Mouse (Mus musculus) midbrain, embryonic 11.5 days (tissue): ENCODE data around the gene Psme4. TPM values are rescaled to one million over a fixed set of nuclear protein-coding genes. Genes with fewer than 3 reads are reported as not detected.

Source experiments
- ATAC-seq: fragments of 200-750 bp; cut with Nextera tagmentation; 2 replicates; pipeline ENCODE4 v1.8.0; 2017; ENCODE audit warnings: moderate TSS enrichment, moderate library complexity; ENCODE audit not compliant: low FRiP score
- DNase-seq: peaks from one replicate; pipeline ENCODE4 v3.0.0; 2015; ENCODE audit warnings: low spot score; ENCODE audit errors: missing footprints
- H3K27ac ChIP-seq: fragments of 300-500 bp; sonication (generic); 2 replicates; pipeline ENCODE4 v1.5.1; 2014; ENCODE audit warnings: low read depth, low read length
- H3K27me3 ChIP-seq: fragments of 300-500 bp; sonication (generic); 2 replicates; pipeline ENCODE4 v1.6.1; 2014; ENCODE audit warnings: mild to moderate bottlenecking, low read length, moderate library complexity, mixed read lengths; ENCODE audit not compliant: control insufficient read depth, insufficient read depth
- H3K36me3 ChIP-seq: fragments of 300-500 bp; sonication (generic); 2 replicates; pipeline ENCODE4 v1.6.1; 2014; ENCODE audit warnings: mild to moderate bottlenecking, low read length, moderate library complexity, mixed read lengths; ENCODE audit not compliant: control insufficient read depth, insufficient read depth
- H3K4me1 ChIP-seq: fragments of 300-500 bp; sonication (generic); 2 replicates; pipeline ENCODE4 v1.6.1; 2014; ENCODE audit warnings: low read length; ENCODE audit not compliant: control insufficient read depth, insufficient read depth
- H3K4me2 ChIP-seq: fragments of 300-500 bp; sonication (generic); 2 replicates; pipeline ENCODE4 v1.6.1; 2014; ENCODE audit warnings: mild to moderate bottlenecking, moderate library complexity
- H3K4me3 ChIP-seq: fragments of 300-500 bp; sonication (generic); 2 replicates; pipeline ENCODE4 v1.5.1; 2014; ENCODE audit warnings: low read depth, low read length
- H3K9ac ChIP-seq: fragments of 300-500 bp; sonication (generic); 2 replicates; pipeline ENCODE4 v1.6.1; 2014; ENCODE audit warnings: low read length
- H3K9me3 ChIP-seq: fragments of 300-500 bp; sonication (generic); 2 replicates; pipeline ENCODE4 v1.6.1; 2016; ENCODE audit warnings: low read length; ENCODE audit not compliant: control insufficient read depth
- WGBS: fragments of 180-500 bp; shearing (Covaris S2); extraction: QIAGEN DNeasy Blood & Tissue Kit; methylation state at CpG from one replicate; pipeline ENCODE4 v1.1.7; 2014; 5-methylcytosine and 5-hydroxymethylcytosine counted together
- polyA plus RNA-seq: library from polyadenylated mRNA; unstranded; fragments of >200 nt; fragmentation: Nextera tagmentation; extraction: Ambion mirVana; gene quantifications from 2 replicates; pipeline ENCODE4 v1.2.1, GENCODE M21; 2014

Psme4 gene
- polyA plus RNA-seq: 34.5 and 37.0 TPM in 2 replicates

DNA sequence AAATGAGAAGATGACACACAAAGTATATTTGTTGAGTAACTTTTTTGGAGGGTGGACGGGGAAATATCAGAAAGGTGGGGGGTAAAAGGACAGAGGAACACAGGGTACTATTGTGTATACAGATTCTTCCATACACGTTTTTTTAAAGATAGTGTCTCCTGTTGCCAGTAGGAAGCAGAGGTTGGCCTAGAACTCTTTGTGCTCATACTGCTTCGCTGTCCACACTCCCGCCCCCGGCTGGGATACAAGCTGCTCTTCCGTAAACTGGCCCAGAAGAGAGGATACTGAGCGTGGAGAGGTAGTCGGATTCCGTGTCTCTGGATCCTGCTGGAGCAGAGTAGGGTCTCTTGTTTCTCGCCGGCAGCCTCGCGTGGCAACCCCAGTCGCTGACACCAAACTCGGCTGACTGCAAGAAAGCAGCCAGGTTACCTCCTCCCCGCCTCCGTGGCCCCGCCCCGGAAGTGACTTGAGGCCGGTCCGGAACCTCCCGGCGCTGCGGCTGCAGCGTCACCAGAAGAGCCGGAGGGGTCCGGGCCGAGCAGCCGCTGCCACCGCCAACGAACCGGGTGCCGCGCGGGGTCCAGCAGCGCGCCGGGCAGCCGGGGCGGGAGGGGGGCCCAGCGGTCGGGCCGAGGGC is at the start of gene Psme4:
Psme4 (plus strand) TSS at position 460 of the 637 bp plus-strand sequence.
- H3K9ac ChIP-seq: peak within 1 kb of the TSS; percentile 95
- peak within 1 kb of the TSS; percentile 87 for H3K27ac ChIP-seq
- peak; percentile 97 for ATAC-seq
- H3K9me3 ChIP-seq: no peaks in the 10 kb centered on the region
- H3K27me3 ChIP-seq: no peaks in the 10 kb centered on the region
- H3K4me1 ChIP-seq: peaks cover 9% of the 10 kb centered on the region; the same call in 1 of the 2 replicates
- peak; percentile 100 for DNase-seq
- peak within 1 kb of the TSS; percentile 73 for H3K4me2 ChIP-seq
- WGBS: under 1% methylated on average over 37 of the region's 43 CpGs
- no peaks in the 10 kb centered on the region for H3K36me3 ChIP-seq
- peak within 1 kb of the TSS; percentile 99 for H3K4me3 ChIP-seq

- Histone ChIP-seq H3K27ac (no peak overlapping the region), H3K27me3 (no peaks in the 10 kb centered on the region), H3K4me3 (no peak overlapping the region), H3K9me3 (no peaks in the 10 kb centered on the region), H3K4me1 (no peaks in the 10 kb centered on the region), H3K4me2 (no peak overlapping the region), H3K36me3 (no peaks in the 10 kb centered on the region), H3K9ac (no peak overlapping the region)
- DNase-seq: no peak
- WGBS: 62% methylated on average over 5 of the region's 5 CpGs
- no peak for ATAC-seq
These were observed 48.1 kb upstream of the Psme4 start for GRCm38 (mm10) chr11:30723438-30723837.

GRCm38 (mm10) chr11:30730721-30731120 is 40.8 kb upstream of the Psme4 start:
- H3K27me3 ChIP-seq: no peaks in the 10 kb centered on the region
- ATAC-seq (no peak), DNase-seq (no peak)
- no peak overlapping the region for H3K4me2 ChIP-seq
- H3K9ac ChIP-seq: no peak overlapping the region
- no peaks in the 10 kb centered on the region for H3K9me3 ChIP-seq
- H3K36me3 ChIP-seq: no peaks in the 10 kb centered on the region
- H3K4me1 ChIP-seq: no peaks in the 10 kb centered on the region
- H3K27ac ChIP-seq: no peak overlapping the region
- no peak overlapping the region for H3K4me3 ChIP-seq

- no peaks in the 10 kb centered on the region for H3K9me3 ChIP-seq
- H3K36me3 ChIP-seq: no peaks in the 10 kb centered on the region
- H3K4me2 ChIP-seq: no peak overlapping the region
- ATAC-seq: no peak
- no peak overlapping the region for H3K4me3 ChIP-seq
- no peaks in the 10 kb centered on the region for H3K27me3 ChIP-seq
- no peak overlapping the region for H3K9ac ChIP-seq
- DNase-seq: no peak
- H3K4me1 ChIP-seq: no peaks in the 10 kb centered on the region
- H3K27ac ChIP-seq: no peak overlapping the region
These were observed 38.1 kb upstream of the Psme4 start for GRCm38 (mm10) chr11:30733376-30733775.

DNA sequence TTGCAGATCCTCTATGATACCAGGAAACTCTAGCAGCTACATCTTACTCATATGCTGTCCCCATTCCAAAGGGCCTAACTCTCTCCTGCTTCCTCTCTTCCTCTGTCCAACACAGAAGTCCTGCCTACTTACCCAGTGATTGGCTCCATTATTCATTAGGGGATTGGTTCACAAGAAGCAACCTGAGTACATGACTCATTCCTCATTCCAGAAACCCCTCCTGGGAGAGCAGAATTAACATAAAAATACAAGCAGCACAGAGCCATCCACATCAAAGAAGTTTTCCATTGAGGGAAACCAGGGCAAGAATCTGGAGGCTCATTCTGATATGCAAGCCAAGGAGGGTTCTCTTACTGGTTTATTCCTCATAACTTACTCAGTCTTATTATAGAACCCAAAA is 27.5 kb upstream of the Psme4 start:
- no peak overlapping the region for H3K4me3 ChIP-seq
- no peaks in the 10 kb centered on the region for H3K27me3 ChIP-seq
- no peaks in the 10 kb centered on the region for H3K36me3 ChIP-seq
- H3K4me2 ChIP-seq: no peak overlapping the region
- no peaks in the 10 kb centered on the region for H3K9me3 ChIP-seq
- ATAC-seq (no peak), DNase-seq (no peak)
- no peak overlapping the region for H3K9ac ChIP-seq
- no peak overlapping the region for H3K27ac ChIP-seq
- H3K4me1 ChIP-seq: no peaks in the 10 kb centered on the region

GRCm38 (mm10) chr11:30748938-30749337 is 22.6 kb upstream of the Psme4 start:
- ATAC-seq (no peak), DNase-seq (no peak)
- no peaks in the 10 kb centered on the region for H3K27me3 ChIP-seq
- H3K9me3 ChIP-seq: no peaks in the 10 kb centered on the region
- H3K4me3 ChIP-seq: no peak overlapping the region
- H3K36me3 ChIP-seq: no peaks in the 10 kb centered on the region
- H3K4me1 ChIP-seq: no peaks in the 10 kb centered on the region
- H3K4me2 ChIP-seq: no peak overlapping the region
- H3K9ac ChIP-seq: no peak overlapping the region
- WGBS: 94% methylated on average over 3 of the region's 3 CpGs
- no peak overlapping the region for H3K27ac ChIP-seq

GRCm38 (mm10) chr11:30749587-30749986 is 21.9 kb upstream of the Psme4 start:
- no peak for DNase-seq
- 27% methylated on average over 3 of the region's 3 CpGs for WGBS

DNA sequence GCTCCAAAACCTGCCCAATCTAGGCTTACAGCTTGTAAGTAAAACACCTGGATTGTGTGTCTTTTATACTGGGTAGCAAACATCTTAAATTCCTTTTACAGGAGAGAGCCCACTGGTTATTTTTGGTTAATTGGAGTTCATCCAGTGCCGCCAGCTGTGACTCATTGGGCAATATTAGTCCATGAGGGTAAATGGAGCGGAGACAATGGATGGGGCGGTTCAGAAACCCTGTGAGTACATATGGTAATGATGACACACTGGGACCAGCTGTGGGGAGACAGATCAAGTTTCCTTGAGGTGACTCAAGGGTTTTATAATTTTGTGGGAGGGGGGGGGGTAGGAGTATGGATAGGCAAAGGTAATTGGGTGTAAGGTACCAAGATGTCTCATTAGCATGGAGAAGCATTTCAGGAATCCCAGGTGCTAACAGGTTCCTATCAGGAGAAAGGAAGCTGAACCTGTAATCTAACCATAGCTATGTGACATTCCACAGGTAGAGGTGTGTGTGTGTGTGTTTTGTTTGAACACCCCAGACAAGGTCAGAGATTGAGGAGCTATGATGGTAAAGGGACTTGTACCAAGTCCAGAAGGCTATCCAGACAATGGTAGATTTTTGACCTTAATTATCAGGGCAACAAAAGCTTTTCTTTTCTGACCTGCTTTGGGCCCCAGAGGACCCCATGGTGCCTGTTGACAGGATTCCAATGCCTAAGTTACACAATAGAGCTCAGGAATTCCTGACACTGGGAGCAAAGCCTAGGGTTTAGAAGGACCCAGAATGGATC is 21.3 kb upstream of the Psme4 start:
- H3K36me3 ChIP-seq: no peaks in the 10 kb centered on the region
- no peaks in the 10 kb centered on the region for H3K9me3 ChIP-seq
- H3K4me2 ChIP-seq: no peak overlapping the region
- H3K27ac ChIP-seq: no peak overlapping the region
- no peaks in the 10 kb centered on the region; the same call in 1 of the 2 replicates for H3K27me3 ChIP-seq
- no peak overlapping the region for H3K4me3 ChIP-seq
- no peaks in the 10 kb centered on the region for H3K4me1 ChIP-seq
- DNase-seq (no peak), ATAC-seq (no peak)
- no peak overlapping the region for H3K9ac ChIP-seq
- WGBS: 33% methylated on average over 3 of the region's 3 CpGs

More at GRCm38 (mm10) chr11:30749587-30749986, 21.9 kb upstream of the Psme4 start:
- H3K9ac ChIP-seq: no peak overlapping the region
- no peak overlapping the region for H3K27ac ChIP-seq
- H3K36me3 ChIP-seq: no peaks in the 10 kb centered on the region
- H3K27me3 ChIP-seq: no peaks in the 10 kb centered on the region
- ATAC-seq: no peak
- H3K9me3 ChIP-seq: no peaks in the 10 kb centered on the region
- H3K4me3 ChIP-seq: no peak overlapping the region
- H3K4me1 ChIP-seq: no peaks in the 10 kb centered on the region
- H3K4me2 ChIP-seq: no peak overlapping the region

GRCm38 (mm10) chr11:30752956-30753355 is 18.6 kb upstream of the Psme4 start:
- no peak for ATAC-seq
- no peak overlapping the region for H3K4me3 ChIP-seq
- 87% methylated on average over 3 of the region's 3 CpGs for WGBS

More at GRCm38 (mm10) chr11:30752956-30753355, 18.6 kb upstream of the Psme4 start:
- no peak for DNase-seq
- Histone ChIP-seq H3K27ac (no peak overlapping the region), H3K4me1 (no peaks in the 10 kb centered on the region), H3K4me2 (no peak overlapping the region), H3K27me3 (peaks cover 4% of the 10 kb centered on the region; the same call in 1 of the 2 replicates), H3K9ac (no peak overlapping the region), H3K36me3 (no peaks in the 10 kb centered on the region), H3K9me3 (no peaks in the 10 kb centered on the region)
